Mouse (Mus musculus): ENCODE measurements around the gene Olfr767. TPM values are rescaled to one million over a fixed set of nuclear protein-coding genes. Genes with fewer than 3 reads are reported as not detected.

The Olfr767 gene
- polyA plus RNA-seq, 1 experiment from 2014 or later, result not detected

- H3K4me2 ChIP-seq (ENCODE audit: low read depth, low read length), result no peak within 1 kb of the TSS
- WGBS (ENCODE audit: insufficient replicate concordance), result 66% methylated on average over 3 of the region's 3 CpGs
- no peaks in the 10 kb centered on the region for H3K4me1 ChIP-seq (ENCODE audit: insufficient read depth)
- no peak for TF ChIP-seq EP300 (IDR thresholded peaks at IDR 0.05; ENCODE audit: low read depth)
- no peak for TF ChIP-seq CTCF (IDR thresholded peaks at IDR 0.05; ENCODE audit: low read depth)
- no peaks in the 10 kb centered on the region for H3K27me3 ChIP-seq (ENCODE audit: insufficient read depth, low read length)
- no peak for DNase-seq
- no peak within 1 kb of the TSS for H3K4me3 ChIP-seq (ENCODE audit: low read depth, low read length)
- no peak within 1 kb of the TSS for H3K9ac ChIP-seq (replicated peaks)
- H3K9me3 ChIP-seq (ENCODE audit: low read length), result no peaks in the 10 kb centered on the region
- ATAC-seq, result no peak
- H3K27ac ChIP-seq (ENCODE audit: low read depth), result no peak within 1 kb of the TSS
- no peaks in the 10 kb centered on the region for H3K36me3 ChIP-seq (replicated peaks; ENCODE audit: insufficient read depth, low read length)
These were observed 42.9 kb downstream of the Olfr767 start, which contains the start of gene Olfr764-ps1 for GRCm38 (mm10) chr10:129039796-129040195. Gene Olfr764-ps1 (minus strand): TSS chr10:129039896.

GRCm38 (mm10) chr10:129028343-129028742 is 54.4 kb downstream of the Olfr767 start:
- no peak for ATAC-seq
- DNase-seq, result no peak
- Histone ChIP-seq H3K27me3 (ENCODE audit: insufficient read depth, low read length) (no peaks in the 10 kb centered on the region), H3K4me2 (ENCODE audit: low read depth, low read length) (no peak overlapping the region), H3K4me3 (ENCODE audit: low read depth, low read length) (no peak overlapping the region), H3K27ac (ENCODE audit: low read depth) (no peak overlapping the region), H3K4me1 (ENCODE audit: insufficient read depth) (no peaks in the 10 kb centered on the region), H3K9ac (replicated peaks) (no peak overlapping the region), H3K36me3 (replicated peaks; ENCODE audit: insufficient read depth, low read length) (no peaks in the 10 kb centered on the region), H3K9me3 (ENCODE audit: low read length) (no peaks in the 10 kb centered on the region)
- TF ChIP-seq CTCF (IDR thresholded peaks at IDR 0.05; ENCODE audit: low read depth), result no peak
- TF ChIP-seq EP300 (IDR thresholded peaks at IDR 0.05; ENCODE audit: low read depth), result no peak
- 67% methylated on average over 2 of the region's 2 CpGs for WGBS (ENCODE audit: insufficient replicate concordance)

GRCm38 (mm10) chr10:129026018-129026662 is 56.6 kb downstream of the Olfr767 start:
- Histone ChIP-seq H3K4me3 (ENCODE audit: low read depth, low read length) (no peak overlapping the region), H3K9ac (replicated peaks) (no peak overlapping the region), H3K4me2 (ENCODE audit: low read depth, low read length) (no peak overlapping the region), H3K36me3 (replicated peaks; ENCODE audit: insufficient read depth, low read length) (no peaks in the 10 kb centered on the region), H3K9me3 (ENCODE audit: low read length) (no peaks in the 10 kb centered on the region), H3K27ac (ENCODE audit: low read depth) (no peak overlapping the region), H3K27me3 (ENCODE audit: insufficient read depth, low read length) (no peaks in the 10 kb centered on the region), H3K4me1 (ENCODE audit: insufficient read depth) (no peaks in the 10 kb centered on the region)
- DNase-seq (peak; percentile 61), ATAC-seq (no peak; the same call in 1 of the 2 replicates)
- peak; percentile 77 for TF ChIP-seq CTCF (IDR thresholded peaks at IDR 0.05; ENCODE audit: low read depth)
- no peak for TF ChIP-seq EP300 (IDR thresholded peaks at IDR 0.05; ENCODE audit: low read depth)
- WGBS (ENCODE audit: insufficient replicate concordance), result 59% methylated on average over 3 of the region's 3 CpGs

Other genes starting within 250 kb of the Olfr767 start
- 0.17 and 0.23 TPM in 2 replicates for gene Gdf11, start 191.2 kb downstream of the Olfr767 start, polyA plus RNA-seq (2015; fragmentation: Nextera tagmentation; extraction: Ambion mirVana)
- 271 and 296 TPM in 2 replicates for gene Cd63, start 181.9 kb downstream of the Olfr767 start, polyA plus RNA-seq (2015; fragmentation: Nextera tagmentation; extraction: Ambion mirVana)
- 54.5 and 63.1 TPM in 2 replicates for gene Rdh5, start 160.0 kb downstream of the Olfr767 start, polyA plus RNA-seq (2015; fragmentation: Nextera tagmentation; extraction: Ambion mirVana)
- 128 and 130 TPM in 2 replicates for gene Bloc1s1, start 158.9 kb downstream of the Olfr767 start, polyA plus RNA-seq (2015; fragmentation: Nextera tagmentation; extraction: Ambion mirVana)
- 0.66 and 0.70 TPM in 2 replicates for gene Itga7, start 149.1 kb downstream of the Olfr767 start, polyA plus RNA-seq (2015; fragmentation: Nextera tagmentation; extraction: Ambion mirVana)
- gene Mettl7b, start 121.9 kb downstream of the Olfr767 start, polyA plus RNA-seq (2015; fragmentation: Nextera tagmentation; extraction: Ambion mirVana), result 29.9 and 33.3 TPM in 2 replicates
- gene Olfr9, start 93.5 kb downstream of the Olfr767 start, polyA plus RNA-seq (2015; fragmentation: Nextera tagmentation; extraction: Ambion mirVana), result not detected in 2 replicates
- not detected in 2 replicates for gene Olfr763, start 72.1 kb downstream of the Olfr767 start, polyA plus RNA-seq (2015; fragmentation: Nextera tagmentation; extraction: Ambion mirVana)
- gene Olfr764-ps1, start 43.0 kb downstream of the Olfr767 start, polyA plus RNA-seq (2015; fragmentation: Nextera tagmentation; extraction: Ambion mirVana), result not detected in 2 replicates
- gene Olfr765, start 32.9 kb downstream of the Olfr767 start, polyA plus RNA-seq (2015; fragmentation: Nextera tagmentation; extraction: Ambion mirVana), result not detected in 2 replicates
- not detected in 2 replicates for gene Olfr766-ps1, start 13.9 kb downstream of the Olfr767 start, polyA plus RNA-seq (2015; fragmentation: Nextera tagmentation; extraction: Ambion mirVana)
- gene Olfr768, start 16.5 kb upstream of the Olfr767 start, polyA plus RNA-seq (2015; fragmentation: Nextera tagmentation; extraction: Ambion mirVana), result not detected in 2 replicates
- not detected in 2 replicates for gene Olfr769, start 35.0 kb upstream of the Olfr767 start, polyA plus RNA-seq (2015; fragmentation: Nextera tagmentation; extraction: Ambion mirVana)
- not detected in 2 replicates for gene Olfr770, start 56.1 kb upstream of the Olfr767 start, polyA plus RNA-seq (2015; fragmentation: Nextera tagmentation; extraction: Ambion mirVana)
- not detected in 2 replicates for gene Olfr771, start 81.8 kb upstream of the Olfr767 start, polyA plus RNA-seq (2015; fragmentation: Nextera tagmentation; extraction: Ambion mirVana)
- gene Olfr772, start 95.0 kb upstream of the Olfr767 start, polyA plus RNA-seq (2015; fragmentation: Nextera tagmentation; extraction: Ambion mirVana), result not detected in 2 replicates
- not detected in 2 replicates for gene Olfr773, start 104.5 kb upstream of the Olfr767 start, polyA plus RNA-seq (2015; fragmentation: Nextera tagmentation; extraction: Ambion mirVana)
- not detected in 2 replicates for gene Olfr774, start 153.3 kb upstream of the Olfr767 start, polyA plus RNA-seq (2015; fragmentation: Nextera tagmentation; extraction: Ambion mirVana)
- not detected in 2 replicates for gene Olfr775, start 165.5 kb upstream of the Olfr767 start, polyA plus RNA-seq (2015; fragmentation: Nextera tagmentation; extraction: Ambion mirVana)
- gene Olfr776, start 176.2 kb upstream of the Olfr767 start, polyA plus RNA-seq (2015; fragmentation: Nextera tagmentation; extraction: Ambion mirVana), result not detected in 2 replicates
- not detected in 2 replicates for gene Olfr777, start 188.6 kb upstream of the Olfr767 start, polyA plus RNA-seq (2015; fragmentation: Nextera tagmentation; extraction: Ambion mirVana)
- not detected in 2 replicates for gene Olfr780, start 235.2 kb upstream of the Olfr767 start, polyA plus RNA-seq (2015; fragmentation: Nextera tagmentation; extraction: Ambion mirVana)
- gene Olfr781, start 245.9 kb upstream of the Olfr767 start, polyA plus RNA-seq (2015; fragmentation: Nextera tagmentation; extraction: Ambion mirVana), result not detected in 2 replicates

Data from liver, postnatal 0 days (tissue).